Mouse (Mus musculus): Measurements from ENCODE around the gene Cacna1g.

Gene Cacna1g

GRCm38 (mm10) chr11:94481963-94482362 is 8.0 kb upstream of the Cacna1g start:
- no peak for DNase-seq (ENCODE audit: low read depth in 1 of 2, low spot score in 2 of 2)

DNA sequence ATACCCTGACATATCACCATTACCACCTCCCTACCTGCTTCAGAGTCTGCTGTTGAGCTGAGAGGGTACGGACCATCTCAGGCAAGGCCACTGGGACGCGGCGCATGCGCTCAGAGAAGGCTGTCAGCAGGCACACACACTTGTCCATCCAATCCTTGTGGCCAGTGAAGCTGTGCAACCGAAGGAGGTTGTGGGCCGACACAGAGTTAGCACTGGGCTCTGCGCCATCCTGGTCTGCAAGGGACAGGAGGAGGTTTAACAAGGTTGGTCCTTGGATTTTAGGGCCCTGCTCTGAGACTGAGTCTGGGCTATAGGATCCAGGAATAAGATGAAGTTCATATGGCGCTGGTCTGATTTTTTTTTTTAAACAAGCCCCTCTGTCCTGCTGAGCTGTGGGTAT is 6.4 kb upstream of the Cacna1g start:
- no peak for DNase-seq (ENCODE audit: low read depth in 1 of 2, low spot score in 2 of 2)

DNA sequence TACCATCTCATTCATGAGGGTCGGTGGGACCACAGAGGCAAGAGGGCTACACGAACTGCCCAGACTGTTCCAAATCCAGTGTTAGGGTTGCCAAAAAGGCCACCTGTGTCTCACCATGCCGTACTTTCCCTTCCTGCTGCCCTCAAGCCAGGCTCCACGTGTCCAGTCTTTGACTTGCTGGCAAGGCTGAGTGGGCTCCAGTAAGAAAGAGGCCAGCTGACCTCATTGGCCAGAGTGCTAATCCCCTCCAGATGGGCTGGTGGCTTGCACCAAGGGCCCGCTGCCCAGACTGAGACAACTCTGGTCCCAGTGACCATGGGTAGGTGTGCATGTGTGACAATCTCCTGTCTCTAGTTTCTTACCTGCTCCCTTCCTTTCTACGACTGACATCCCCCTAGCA is 3.7 kb upstream of the Cacna1g start:
- DNase-seq (ENCODE audit: low read depth in 1 of 2, low spot score in 2 of 2): no peak

GRCm38 (mm10) chr11:94475722-94476121 is 1.7 kb upstream of the Cacna1g start:
- no peak for DNase-seq (ENCODE audit: low read depth in 1 of 2, low spot score in 2 of 2)

GRCm38 (mm10) chr11:94474544-94474910 is 529 bp upstream of the Cacna1g start:
- DNase-seq (ENCODE audit: low read depth in 1 of 2, low spot score in 2 of 2): no peak

GRCm38 (mm10) chr11:94472916-94473706 is 887 bp downstream of the Cacna1g start:
- no peak for DNase-seq (ENCODE audit: low read depth in 1 of 2, low spot score in 2 of 2)

DNA sequence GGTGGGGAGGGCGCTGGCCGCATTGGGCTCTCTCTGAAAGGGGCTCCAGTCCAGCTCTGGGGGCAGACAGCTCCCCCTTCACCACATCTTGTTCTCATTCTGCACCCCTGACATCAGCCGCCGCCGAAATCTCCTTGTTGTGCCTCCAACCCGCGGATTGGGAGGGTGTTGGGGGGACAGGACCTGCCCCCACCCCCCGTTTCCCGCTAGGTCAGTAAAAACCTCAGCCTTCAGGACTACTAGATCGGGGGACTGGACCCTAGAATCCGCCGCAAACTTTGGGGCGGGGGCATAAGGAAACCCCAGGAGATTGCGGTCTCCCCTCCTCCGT is 1.4 kb downstream of the Cacna1g start:
- DNase-seq (ENCODE audit: low read depth in 1 of 2, low spot score in 2 of 2): no peak

- DNase-seq (ENCODE audit: low read depth in 1 of 2, low spot score in 2 of 2): no peak
Observed at GRCm38 (mm10) chr11:94471740-94472584, 2.0 kb downstream of the Cacna1g start.

- no peak for DNase-seq (ENCODE audit: low read depth in 1 of 2, low spot score in 2 of 2)
Observed at GRCm38 (mm10) chr11:94470391-94470790, 3.6 kb downstream of the Cacna1g start.

- no peak for DNase-seq (ENCODE audit: low read depth in 1 of 2, low spot score in 2 of 2)
Observed at GRCm38 (mm10) chr11:94469136-94470064, 4.6 kb downstream of the Cacna1g start.

- no peak for DNase-seq (ENCODE audit: low read depth in 1 of 2, low spot score in 2 of 2)
Observed at GRCm38 (mm10) chr11:94468582-94469064, 5.4 kb downstream of the Cacna1g start.

DNA sequence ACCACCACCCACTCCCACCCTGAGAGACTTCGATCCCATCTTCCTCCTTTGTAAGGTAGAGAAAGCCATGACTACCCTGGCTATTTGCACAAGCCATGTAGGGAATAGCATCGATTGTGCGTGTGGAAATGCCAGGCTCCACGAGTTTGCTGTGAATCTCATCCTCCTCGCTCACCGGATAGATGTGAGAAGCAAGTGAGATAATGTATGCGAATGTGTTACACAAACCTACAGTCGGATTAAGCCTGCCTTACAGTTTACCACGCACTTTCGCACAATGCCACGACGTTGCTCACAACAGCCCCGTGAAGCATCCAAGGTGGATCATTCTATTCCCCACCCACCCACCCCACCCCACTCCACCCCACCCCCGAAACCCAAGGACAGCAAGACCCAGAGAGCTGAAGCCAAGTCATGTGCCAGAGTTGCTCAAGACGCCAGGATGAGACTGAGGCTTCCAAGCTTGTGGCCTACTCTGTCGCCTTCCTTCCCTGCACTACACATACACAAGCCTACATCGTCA is 7.6 kb downstream of the Cacna1g start:
- no peak for DNase-seq (ENCODE audit: low read depth in 1 of 2, low spot score in 2 of 2)

DNA sequence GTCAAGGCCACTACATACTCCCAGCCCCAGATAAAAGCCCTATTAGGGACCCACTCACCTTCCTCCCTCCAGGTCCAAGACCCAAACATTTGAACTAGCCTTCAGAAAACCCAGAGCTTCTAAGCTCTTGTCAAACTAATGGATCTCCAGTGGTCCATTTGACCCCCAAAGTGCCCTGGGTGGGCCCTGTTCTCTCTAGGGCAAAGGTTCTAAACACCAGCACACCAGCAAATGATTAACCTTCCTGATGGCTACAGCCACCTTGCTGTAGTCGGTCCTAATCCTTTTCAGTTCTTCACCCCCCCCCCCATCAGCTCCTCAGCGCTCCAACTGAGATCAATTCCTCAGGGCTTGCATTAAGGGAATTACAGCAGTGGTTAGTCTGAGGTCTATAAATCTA is 9.8 kb downstream of the Cacna1g start:
- DNase-seq (ENCODE audit: low read depth in 1 of 2, low spot score in 2 of 2): no peak

GRCm38 (mm10) chr11:94461856-94462255 is 12.1 kb downstream of the Cacna1g start:
- no peak for DNase-seq (ENCODE audit: low read depth in 1 of 2, low spot score in 2 of 2)

DNA sequence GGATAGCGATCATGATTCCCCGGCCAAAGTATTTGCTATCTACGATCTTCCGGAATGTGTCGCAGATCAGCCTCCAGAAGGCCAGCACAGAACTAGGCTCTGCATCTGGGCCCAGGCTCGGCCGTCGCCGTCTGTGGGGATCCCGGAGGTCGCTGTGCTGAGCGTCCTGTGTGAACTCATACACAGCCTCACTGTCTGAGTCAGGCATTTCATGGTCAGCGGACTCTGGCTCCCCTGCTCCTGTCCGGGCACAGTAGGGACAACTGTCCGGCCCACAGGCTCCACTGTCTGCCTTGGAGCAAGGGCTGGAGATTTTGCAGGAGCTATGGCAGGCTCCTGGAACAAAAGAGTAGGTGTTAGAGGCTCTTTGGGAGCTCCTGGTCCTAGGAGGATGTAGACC is 17.0 kb downstream of the Cacna1g start:
- no peak for DNase-seq (ENCODE audit: low read depth in 1 of 2, low spot score in 2 of 2)

DNA sequence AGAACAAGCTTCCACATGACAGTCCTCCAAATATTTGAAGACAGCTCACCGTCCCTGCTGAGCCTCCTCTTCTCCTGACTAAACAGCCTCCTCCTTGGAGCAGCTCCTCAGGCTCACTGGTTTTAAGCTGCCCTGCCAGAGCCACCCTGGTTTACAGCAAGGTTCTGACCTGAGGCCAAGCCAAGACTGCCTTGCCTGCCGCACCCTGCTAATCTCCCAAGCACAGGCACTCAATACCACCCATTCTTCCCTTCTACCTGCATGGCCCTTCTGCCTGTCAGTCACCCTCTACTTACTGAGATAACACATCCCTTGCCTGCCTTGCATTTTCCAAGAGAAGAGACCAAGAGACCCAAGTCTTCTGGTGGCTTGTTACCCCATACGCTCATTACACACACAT is 17.7 kb downstream of the Cacna1g start:
- no peak for DNase-seq (ENCODE audit: low read depth in 1 of 2, low spot score in 2 of 2)

DNA sequence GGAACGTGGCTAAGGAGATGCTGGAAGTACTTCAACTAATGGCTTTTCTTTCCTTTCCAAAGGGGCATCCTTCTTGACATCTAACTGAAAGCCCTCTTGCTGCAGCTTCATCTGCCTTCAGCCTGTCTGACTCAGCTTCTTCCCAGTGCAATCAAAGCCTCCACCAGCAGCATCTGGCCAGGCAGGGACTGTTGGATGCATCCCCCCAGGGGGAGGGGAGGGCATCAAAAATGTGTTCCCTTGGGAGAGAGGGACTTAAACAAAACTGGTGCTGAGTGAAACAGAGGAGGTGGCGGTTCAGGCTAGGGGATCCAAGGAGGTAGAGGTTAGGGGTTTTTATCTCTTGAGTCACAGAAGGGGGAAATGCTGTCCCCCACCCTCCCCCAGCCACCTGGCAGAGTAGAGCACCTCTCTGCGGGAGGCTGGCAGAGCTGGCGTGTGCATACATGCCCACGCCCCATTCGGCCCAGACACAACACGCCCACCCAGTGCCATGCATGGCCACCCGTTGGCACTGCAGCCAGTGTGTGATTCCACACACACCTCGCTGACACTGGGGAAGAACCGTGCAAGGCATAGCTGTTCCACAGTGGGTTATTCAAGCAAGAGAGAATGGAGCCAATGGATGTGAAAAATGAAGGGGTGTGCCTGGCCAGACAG is 18.7 kb downstream of the Cacna1g start:
- no peak for DNase-seq (ENCODE audit: low read depth in 1 of 2, low spot score in 2 of 2)

DNA sequence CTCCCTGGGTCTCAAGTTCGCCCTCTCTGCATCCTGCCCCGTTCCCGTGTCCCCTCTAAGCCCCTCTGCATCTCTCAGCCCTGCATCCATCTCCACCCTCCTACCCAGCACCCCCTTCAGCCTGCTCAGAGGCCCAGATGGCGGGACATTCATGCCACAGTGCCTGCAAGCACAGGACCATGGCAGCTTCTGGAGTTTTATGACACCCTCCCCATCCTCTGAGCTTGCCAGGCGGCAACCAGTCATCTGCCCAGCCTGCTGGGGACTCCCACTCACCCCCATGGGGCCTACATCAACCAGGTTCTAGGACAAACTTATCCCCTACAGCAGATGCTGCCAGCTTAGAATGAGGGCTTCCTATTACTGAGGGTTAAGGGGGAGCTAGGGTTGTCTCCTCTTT is 19.2 kb downstream of the Cacna1g start:
- no peak for DNase-seq (ENCODE audit: low read depth in 1 of 2, low spot score in 2 of 2)

- no peak for DNase-seq (ENCODE audit: low read depth in 1 of 2, low spot score in 2 of 2)
Observed at GRCm38 (mm10) chr11:94451091-94451773, 22.8 kb downstream of the Cacna1g start.

DNA sequence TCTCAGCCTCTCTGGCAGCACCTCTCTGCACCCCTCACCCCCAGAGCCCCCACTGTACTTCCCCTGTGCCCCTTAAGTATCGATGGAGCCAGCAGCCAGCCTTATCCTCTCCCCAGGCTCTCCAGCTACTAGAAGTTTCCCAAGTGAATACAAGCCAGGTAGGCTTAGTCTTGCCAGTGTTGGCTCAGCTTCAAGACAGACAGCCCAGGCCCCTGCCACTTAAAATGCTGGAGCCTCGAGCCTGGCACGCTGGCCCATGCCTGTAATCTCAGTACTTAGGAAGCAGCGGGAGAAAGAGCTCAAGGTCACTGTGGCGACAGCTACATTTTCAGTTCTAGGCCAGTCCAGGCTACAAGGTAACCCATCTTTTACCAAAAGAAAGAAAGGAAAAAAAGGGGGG is 24.1 kb downstream of the Cacna1g start:
- no peak for DNase-seq (ENCODE audit: low read depth in 1 of 2, low spot score in 2 of 2)
